Mouse (Mus musculus) lung, embryonic 15.5 days (tissue): ENCODE measurements around the gene Lins1. TPM values are rescaled to one million over a fixed set of nuclear protein-coding genes. Genes with fewer than 3 reads are reported as not detected.

Experiments used
- polyA plus RNA-seq: library from polyadenylated mRNA; unstranded; fragments of >200 nt; fragmentation: Nextera tagmentation; extraction: Ambion mirVana; gene quantifications from 2 replicates; pipeline ENCODE4 v1.2.1, GENCODE M21; 2015

Lins1 gene
- polyA plus RNA-seq, 1 experiment from 2014 or later = 16.1 TPM

Other genes with a start within 250 kb of the Lins1 start
- gene Asb7, start 293 bp upstream of the Lins1 start, polyA plus RNA-seq = 15.4 and 15.8 TPM in 2 replicates
- gene Cers3, start 53.6 kb downstream of the Lins1 start, polyA plus RNA-seq = 5.5 and 5.6 TPM in 2 replicates
- 10.0 and 13.2 TPM in 2 replicates for gene Adamts17, start 149.8 kb downstream of the Lins1 start, polyA plus RNA-seq